Mouse (Mus musculus) natural killer cell, adult 2 months (primary cell): ENCODE data around the gene Emg1.
"Not testable (repeated sequence)": the region's sequence is repeated elsewhere in the genome, so short reads cannot be mapped to it uniquely, and the experiment has no call there.

Source experiments
- DNase-seq, 2 experiments: peaks; one replicate each; pipeline ENCODE4 v3.0.0; 2022; ENCODE audit warnings: low spot score in 2 of 2

The Emg1 gene

GRCm38 (mm10) chr6:124708289-124708889 lies 3.6 kb downstream of the Emg1 start:
- no peak for DNase-seq

GRCm38 (mm10) chr6:124706061-124706627 lies 5.8 kb downstream of the Emg1 start:
- no peak for DNase-seq

GRCm38 (mm10) chr6:124704417-124704816 lies 7.6 kb downstream of the Emg1 start:
- no peak for DNase-seq

- DNase-seq: no peak
These were observed 8.2 kb downstream of the Emg1 start for GRCm38 (mm10) chr6:124703789-124704188.

- peak; percentile 62 to 79 for DNase-seq
These were observed 9.2 kb downstream of the Emg1 start for GRCm38 (mm10) chr6:124702784-124703103.

- no peak for DNase-seq
These were observed 9.7 kb downstream of the Emg1 start for GRCm38 (mm10) chr6:124702102-124702783.

- DNase-seq: peak in 1 of 2 experiments; percentile 27
These were observed 10.6 kb downstream of the Emg1 start for GRCm38 (mm10) chr6:124701338-124701737.

- DNase-seq: no peak
These were observed 11.9 kb downstream of the Emg1 start for GRCm38 (mm10) chr6:124699962-124700610.

GRCm38 (mm10) chr6:124699366-124699765 lies 12.6 kb downstream of the Emg1 start:
- DNase-seq: no peak

GRCm38 (mm10) chr6:124698751-124699150 lies 13.2 kb downstream of the Emg1 start:
- DNase-seq: no peak

GRCm38 (mm10) chr6:124696441-124697150 lies 15.4 kb downstream of the Emg1 start:
- DNase-seq: no peak

- DNase-seq: peak; percentile 41 to 45
These were observed 17.6 kb downstream of the Emg1 start for GRCm38 (mm10) chr6:124694166-124694955.

GRCm38 (mm10) chr6:124693243-124693981 lies 18.6 kb downstream of the Emg1 start:
- DNase-seq: no peak

- DNase-seq: no peak
These were observed 21.5 kb downstream of the Emg1 start for GRCm38 (mm10) chr6:124690517-124690916.

- DNase-seq: no peak
These were observed 23.0 kb downstream of the Emg1 start for GRCm38 (mm10) chr6:124689011-124689410.

GRCm38 (mm10) chr6:124688151-124688758 lies 23.7 kb downstream of the Emg1 start:
- DNase-seq: no peak

- DNase-seq: not testable (repeated sequence)
These were observed 25.3 kb downstream of the Emg1 start for GRCm38 (mm10) chr6:124686644-124687043.

GRCm38 (mm10) chr6:124685606-124686386 lies 26.2 kb downstream of the Emg1 start:
- no peak for DNase-seq
